Mouse (Mus musculus) layer of hippocampus, adult 8-10 months (tissue): Measurements from ENCODE around the gene Pde7b. TPM values are rescaled to one million over a fixed set of nuclear protein-coding genes. Genes with fewer than 3 reads are reported as not detected.

Experiments
- DNase-seq, 2 experiments: peaks; one replicate each; pipeline ENCODE4 v3.0.0; 2022; ENCODE audit warnings: low spot score in 2 of 2
- total RNA-seq, 4 experiments: library from RNA; stranded (reverse); gene quantifications; 2 replicates each; pipeline ENCODE4 v1.2.4; 2022

The Pde7b gene
- total RNA-seq, 4 experiments from 2014 or later = 17.9 to 26.5 (median 22.1) TPM

- no peak for DNase-seq
Observed at GRCm38 (mm10) chr10:20654187-20654586, 70.7 kb downstream of the Pde7b start.

- DNase-seq = no peak
Observed at GRCm38 (mm10) chr10:20653299-20653698, 71.6 kb downstream of the Pde7b start.

GRCm38 (mm10) chr10:20636381-20636780 is 88.5 kb downstream of the Pde7b start:
- no peak for DNase-seq

GRCm38 (mm10) chr10:20633085-20633415 is 91.8 kb downstream of the Pde7b start:
- no peak for DNase-seq

GRCm38 (mm10) chr10:20632256-20633084 is 92.4 kb downstream of the Pde7b start:
- DNase-seq = peak; percentile 24

GRCm38 (mm10) chr10:20630122-20630521 is 94.8 kb downstream of the Pde7b start:
- DNase-seq = no peak

GRCm38 (mm10) chr10:20625702-20626375 is 99.0 kb downstream of the Pde7b start:
- no peak for DNase-seq

GRCm38 (mm10) chr10:20621661-20622454 is 103.0 kb downstream of the Pde7b start:
- no peak for DNase-seq

GRCm38 (mm10) chr10:20606007-20606406 is 118.9 kb downstream of the Pde7b start:
- no peak for DNase-seq

GRCm38 (mm10) chr10:20595107-20595810 is 129.6 kb downstream of the Pde7b start:
- DNase-seq = no peak

GRCm38 (mm10) chr10:20594015-20594414 is 130.9 kb downstream of the Pde7b start:
- DNase-seq = no peak

- no peak for DNase-seq
Observed at GRCm38 (mm10) chr10:20590100-20590499, 134.8 kb downstream of the Pde7b start.

GRCm38 (mm10) chr10:20585959-20586358 is 138.9 kb downstream of the Pde7b start:
- DNase-seq = peak; percentile 29 to 45

- DNase-seq = no peak
Observed at GRCm38 (mm10) chr10:20575002-20575401, 149.9 kb downstream of the Pde7b start.

- DNase-seq = no peak
Observed at GRCm38 (mm10) chr10:20574414-20574813, 150.5 kb downstream of the Pde7b start.

- no peak for DNase-seq
Observed at GRCm38 (mm10) chr10:20571521-20571920, 153.4 kb downstream of the Pde7b start.

GRCm38 (mm10) chr10:20568630-20569029 is 156.2 kb downstream of the Pde7b start:
- no peak for DNase-seq

- DNase-seq = no peak
Observed at GRCm38 (mm10) chr10:20567684-20568236, 157.1 kb downstream of the Pde7b start.

- no peak for DNase-seq
Observed at GRCm38 (mm10) chr10:20556477-20556876, 168.4 kb downstream of the Pde7b start.

GRCm38 (mm10) chr10:20551341-20551740 is 173.5 kb downstream of the Pde7b start:
- no peak for DNase-seq

GRCm38 (mm10) chr10:20550771-20551170 is 174.1 kb downstream of the Pde7b start:
- no peak for DNase-seq
